Mouse (Mus musculus): Measurements from ENCODE around the gene Tmcc3. TPM values are rescaled to one million over a fixed set of nuclear protein-coding genes. Genes with fewer than 3 reads are reported as not detected.

Gene Tmcc3
- total RNA-seq, 2 experiments from 2014 or later: 11.8 to 14.6 TPM

DNA sequence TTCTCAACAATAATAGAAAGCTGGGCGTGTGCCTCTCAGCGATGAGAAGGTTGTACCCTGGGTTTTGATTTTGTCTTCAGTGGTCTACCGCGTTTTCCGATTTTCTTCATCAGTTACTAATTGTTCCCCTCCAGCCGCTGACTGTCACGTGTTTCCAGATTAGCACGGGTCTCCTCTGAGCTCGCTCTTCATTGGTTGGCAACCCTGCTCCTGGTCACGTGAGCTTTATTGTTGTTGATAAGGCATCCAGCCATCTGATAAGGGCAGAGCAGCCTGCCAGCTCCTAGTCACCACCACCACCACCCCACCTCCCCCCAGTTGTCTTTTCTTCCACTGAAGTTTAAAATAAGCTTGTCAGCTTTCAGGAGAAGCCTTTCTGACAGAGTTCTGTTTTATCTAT lies 190.0 kb downstream of the Tmcc3 start:
- intact Hi-C loops (cut with DNase I): no loop called here
- no peak for DNase-seq

DNA sequence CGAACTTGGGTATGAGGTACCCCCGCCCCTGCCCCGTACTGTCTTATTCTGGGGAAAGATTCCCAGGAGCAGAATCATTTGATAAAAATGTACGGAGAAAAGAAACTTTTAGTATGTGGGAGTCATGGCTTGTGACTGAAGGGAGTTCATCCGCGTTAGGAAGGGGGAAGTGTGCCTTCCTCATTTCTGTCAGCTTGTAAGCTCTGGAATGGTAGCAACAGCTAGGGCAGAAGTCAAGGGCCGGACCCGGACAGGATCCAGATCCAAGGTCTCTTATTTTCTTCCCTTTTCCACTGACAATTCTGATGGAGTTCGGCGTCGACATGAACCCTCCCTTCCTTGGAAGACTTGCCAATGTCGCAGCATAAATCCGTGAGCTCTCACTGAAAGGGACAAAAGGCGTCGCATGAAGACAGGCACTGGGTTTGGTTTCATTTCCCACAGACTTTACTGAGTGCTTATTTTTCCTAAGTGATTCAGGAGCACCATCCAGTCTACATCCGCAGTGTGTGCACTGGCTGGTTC lies 193.6 kb downstream of the Tmcc3 start:
- intact Hi-C loops (cut with DNase I): no loop called here
- DNase-seq: no peak

DNA sequence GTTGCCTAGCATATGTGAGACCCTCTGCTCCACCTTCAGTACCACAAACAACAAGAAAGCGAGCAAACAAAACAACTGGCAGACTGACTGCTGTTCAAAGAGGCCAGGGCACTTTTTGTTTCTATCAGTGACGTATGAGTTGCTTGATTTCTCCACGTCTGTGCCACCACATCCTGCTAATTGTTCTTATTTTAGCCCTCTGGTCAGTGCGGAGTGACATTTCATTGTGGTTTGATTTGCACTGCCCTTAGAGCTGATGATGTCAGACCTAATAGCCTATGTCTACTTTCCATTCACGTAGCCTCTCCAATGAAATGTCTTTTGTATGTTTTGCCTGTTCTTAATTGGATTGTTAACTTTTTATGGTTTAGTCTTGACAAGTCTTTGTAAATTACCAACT lies 197.1 kb downstream of the Tmcc3 start:
- intact Hi-C loops (cut with DNase I): no loop called here
- no peak for DNase-seq

DNA sequence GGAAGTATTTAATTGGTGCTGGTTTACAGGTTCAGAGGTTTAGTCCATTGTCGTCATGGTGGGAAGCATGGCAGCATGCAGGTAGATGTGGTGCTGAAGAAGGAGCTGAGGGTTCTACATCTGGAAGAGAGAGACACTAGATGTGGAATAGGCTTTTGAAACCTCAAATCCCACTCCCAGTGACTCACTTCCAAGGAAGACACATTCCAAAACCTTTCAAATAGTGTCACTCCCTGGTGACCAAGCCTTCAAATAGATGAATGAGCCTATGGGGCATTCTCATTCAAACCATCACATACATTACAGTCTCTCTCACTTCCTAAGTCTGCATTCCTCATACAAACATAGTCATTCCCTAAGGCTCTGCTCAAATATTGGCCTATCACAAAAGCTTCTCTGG lies 201.0 kb downstream of the Tmcc3 start:
- intact Hi-C loops (cut with DNase I): loop anchor here (10.0 kb wide), 1 partner anchor 88 kb away; no protein-coding TSS in a partner anchor
- no peak for DNase-seq

DNA sequence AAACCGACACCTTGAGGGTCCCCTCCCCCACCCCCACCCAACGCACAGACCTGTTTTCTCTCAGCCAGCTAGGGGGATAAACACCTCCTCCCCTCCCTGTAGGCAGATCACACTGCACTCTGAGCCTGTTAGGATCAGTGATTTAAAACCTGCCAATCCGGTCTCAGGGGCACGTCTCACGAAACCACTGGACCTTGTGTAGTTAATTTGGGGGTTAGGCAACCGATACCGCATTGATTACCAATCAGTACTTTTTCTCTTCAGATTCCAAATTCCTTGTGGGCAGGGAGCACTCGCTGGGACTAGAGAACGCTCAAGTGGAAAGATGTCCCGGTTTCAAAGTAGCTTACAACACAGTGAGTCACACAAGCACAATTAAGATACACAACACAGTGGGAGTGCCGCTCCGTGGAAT lies 202.3 kb downstream of the Tmcc3 start:
- DNase-seq: no peak
- intact Hi-C loops (cut with DNase I): loop anchor here (10.0 kb wide), 1 partner anchor 89 kb away; no protein-coding TSS in a partner anchor

GRCm38 (mm10) chr10:94514506-94515178 lies 202.9 kb downstream of the Tmcc3 start:
- intact Hi-C loops (cut with DNase I): loop anchor here (10.0 kb wide), 1 partner anchor 90 kb away; no protein-coding TSS in a partner anchor
- peak; percentile 64 for DNase-seq

- intact Hi-C loops (cut with DNase I): loop anchor here (10.0 kb wide), 1 partner anchor 90 kb away; no protein-coding TSS in a partner anchor
- DNase-seq: peak; percentile 75
Observed at GRCm38 (mm10) chr10:94515179-94515545, 203.4 kb downstream of the Tmcc3 start.

- intact Hi-C loops (cut with DNase I): loop anchor here (10.0 kb wide), 1 partner anchor 91 kb away; no protein-coding TSS in a partner anchor
- no peak for DNase-seq
Observed at GRCm38 (mm10) chr10:94515583-94515982, 203.8 kb downstream of the Tmcc3 start.

DNA sequence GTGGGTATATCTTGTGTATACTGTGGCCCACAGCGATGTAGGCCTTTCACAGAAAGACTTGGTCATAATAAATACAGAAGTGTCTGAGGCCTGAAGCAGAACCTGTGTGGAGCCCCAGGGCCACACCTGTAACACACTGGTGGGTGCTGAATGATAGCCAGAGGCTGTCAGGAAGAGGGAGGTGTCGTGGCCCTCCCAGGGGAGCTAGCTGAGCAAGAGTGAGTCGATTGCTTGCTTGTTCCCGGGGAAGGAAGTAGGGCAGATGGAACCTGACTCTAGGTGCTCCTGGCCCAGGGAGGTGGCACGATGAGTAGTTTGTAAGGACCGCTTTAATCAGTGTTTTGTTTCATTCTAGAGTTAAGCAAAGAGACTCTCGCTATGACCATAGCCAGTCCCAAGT lies 208.1 kb downstream of the Tmcc3 start:
- intact Hi-C loops (cut with DNase I): loop anchor here (10.0 kb wide), 1 partner anchor 95 kb away; no protein-coding TSS in a partner anchor
- DNase-seq: no peak

DNA sequence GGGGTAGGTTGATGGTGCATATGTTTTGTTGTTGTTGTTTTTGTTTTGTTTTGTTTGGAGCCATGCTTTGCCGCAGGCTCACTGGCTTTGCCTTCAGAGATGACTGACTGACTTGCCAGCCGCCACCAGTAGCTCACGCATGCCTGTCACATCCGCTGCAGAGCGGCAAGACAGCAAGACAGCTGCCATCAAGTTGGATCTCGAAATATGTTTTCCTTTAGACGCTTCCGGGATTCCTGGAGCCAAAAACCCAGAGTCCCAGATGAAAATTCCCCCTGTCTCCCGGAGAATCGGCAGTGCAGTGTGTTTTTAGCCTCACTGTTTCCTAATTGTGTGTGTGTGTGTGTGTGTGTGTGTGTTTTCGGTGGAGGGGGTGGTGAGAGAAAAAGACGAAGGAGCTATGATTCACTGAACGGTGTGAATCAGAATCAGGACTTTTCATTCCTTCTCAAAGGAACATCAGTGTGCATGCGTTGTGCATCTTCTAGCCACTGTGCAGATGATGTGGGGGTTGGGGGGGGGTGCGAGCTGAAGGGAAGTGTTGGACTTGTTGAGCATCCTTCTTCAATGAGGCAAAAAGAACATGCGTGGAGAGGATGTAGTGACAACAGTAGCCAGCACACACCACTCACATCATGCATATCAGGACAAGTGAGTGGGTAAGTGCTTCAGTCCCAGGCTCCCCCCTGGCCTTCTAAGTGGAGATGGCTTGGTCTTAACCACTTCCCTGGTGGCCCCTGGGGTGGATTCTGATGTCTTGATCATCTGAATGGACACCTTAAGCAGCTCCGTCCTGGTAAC lies 208.8 kb downstream of the Tmcc3 start:
- intact Hi-C loops (cut with DNase I): no loop called here

DNA sequence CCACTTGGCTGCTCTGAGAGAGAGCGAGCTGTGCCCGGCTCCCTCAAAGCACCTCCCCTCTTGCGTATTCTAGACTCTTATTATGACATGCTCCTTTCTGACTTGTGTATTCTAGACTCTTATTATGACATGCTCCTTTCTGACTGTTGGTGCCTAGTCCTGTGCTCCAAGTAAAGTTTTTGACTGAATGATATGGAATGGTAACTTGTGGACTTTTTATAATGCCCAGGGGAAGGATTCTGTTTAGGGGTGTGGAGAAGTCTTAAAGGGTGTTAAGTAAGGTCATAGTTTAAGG lies 209.3 kb downstream of the Tmcc3 start:
- no peak for DNase-seq
- intact Hi-C loops (cut with DNase I): no loop called here

More for the DNA sequence above, 208.8 kb downstream of the Tmcc3 start:
- DNase-seq: no peak

DNA sequence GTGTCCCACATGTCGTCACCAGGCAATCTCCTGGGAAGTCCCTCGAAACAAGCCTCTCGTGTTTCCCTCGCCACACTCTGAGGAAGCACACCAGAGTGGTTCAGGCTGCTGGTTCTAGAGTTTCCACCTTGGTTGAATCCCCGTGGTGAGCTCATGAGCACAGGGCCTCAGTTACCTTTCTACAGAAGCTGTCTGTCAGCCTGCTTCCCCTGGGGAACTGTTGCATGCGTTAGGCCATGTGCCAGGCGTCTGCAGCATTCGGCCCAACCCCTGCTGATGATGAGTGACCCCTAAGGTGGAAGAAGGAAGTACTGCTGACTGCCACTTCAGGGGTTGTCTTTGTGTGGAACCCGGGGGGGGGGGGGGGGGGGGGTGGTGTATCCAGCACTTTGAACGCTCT lies 210.0 kb downstream of the Tmcc3 start:
- DNase-seq: no peak
- intact Hi-C loops (cut with DNase I): no loop called here

GRCm38 (mm10) chr10:94523297-94523696 lies 211.5 kb downstream of the Tmcc3 start:
- intact Hi-C loops (cut with DNase I): no loop called here

GRCm38 (mm10) chr10:94523711-94524156 lies 212.0 kb downstream of the Tmcc3 start:
- peak; percentile 90 for DNase-seq
- intact Hi-C loops (cut with DNase I): no loop called here

More at GRCm38 (mm10) chr10:94523297-94523696, 211.5 kb downstream of the Tmcc3 start:
- DNase-seq: no peak

DNA sequence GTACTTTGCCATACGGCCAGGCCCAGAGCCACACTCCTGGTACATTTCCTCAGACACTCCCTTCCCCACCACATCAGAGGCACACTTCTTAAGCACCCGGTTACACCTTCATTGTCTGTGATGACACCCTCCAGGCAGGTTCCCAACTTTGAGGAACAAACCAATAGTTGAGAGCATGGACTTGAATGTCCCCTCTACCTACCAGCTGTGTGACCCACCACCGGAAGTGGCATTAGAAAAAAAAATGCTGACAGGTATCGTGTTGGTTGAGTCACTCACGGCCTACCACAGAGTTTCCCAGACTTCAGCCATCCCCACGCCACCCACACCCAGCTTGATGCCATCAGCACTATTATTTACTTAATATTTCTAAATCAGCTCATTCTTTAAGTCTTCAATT lies 213.2 kb downstream of the Tmcc3 start:
- no peak for DNase-seq
- intact Hi-C loops (cut with DNase I): no loop called here

DNA sequence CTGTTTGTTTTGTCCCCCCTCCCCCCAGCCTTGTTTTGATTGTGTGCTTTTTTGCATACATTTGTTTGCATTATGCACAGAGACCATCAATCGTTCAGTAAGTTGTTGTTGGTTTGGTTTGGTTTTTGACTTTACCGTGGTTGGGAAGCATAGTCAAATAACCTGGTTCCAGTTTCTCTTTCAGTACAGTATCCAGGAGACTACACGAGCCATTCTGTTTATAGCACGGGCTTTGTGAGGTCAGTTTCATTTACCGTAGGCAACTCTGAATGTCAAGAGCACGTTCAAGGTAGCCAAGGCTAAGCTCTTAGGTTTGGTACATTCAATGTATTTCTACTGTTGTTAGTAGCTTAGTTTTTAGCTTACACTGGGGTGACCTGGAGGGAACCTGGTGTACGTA lies 214.0 kb downstream of the Tmcc3 start:
- no peak for DNase-seq
- intact Hi-C loops (cut with DNase I): no loop called here

DNA sequence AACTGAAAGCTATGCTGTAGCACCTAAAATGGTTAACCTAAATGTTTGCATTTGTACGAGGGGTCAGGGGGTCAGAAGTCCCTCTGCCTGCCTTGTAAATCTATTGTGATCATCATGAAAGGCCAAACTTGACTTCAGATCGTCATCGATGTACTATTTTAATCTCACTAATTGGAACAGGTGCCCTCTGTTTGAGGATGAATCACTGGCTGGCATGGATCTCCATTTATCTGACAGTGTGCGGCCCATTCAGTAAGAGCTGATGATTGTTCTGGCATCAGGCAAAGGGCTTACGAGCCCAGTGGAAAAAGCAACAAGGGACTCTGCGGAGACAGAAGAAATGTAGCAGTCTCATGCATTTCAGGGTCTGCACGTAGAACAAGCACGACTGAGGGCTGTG lies 215.1 kb downstream of the Tmcc3 start:
- no peak for DNase-seq
- intact Hi-C loops (cut with DNase I): no loop called here

DNA sequence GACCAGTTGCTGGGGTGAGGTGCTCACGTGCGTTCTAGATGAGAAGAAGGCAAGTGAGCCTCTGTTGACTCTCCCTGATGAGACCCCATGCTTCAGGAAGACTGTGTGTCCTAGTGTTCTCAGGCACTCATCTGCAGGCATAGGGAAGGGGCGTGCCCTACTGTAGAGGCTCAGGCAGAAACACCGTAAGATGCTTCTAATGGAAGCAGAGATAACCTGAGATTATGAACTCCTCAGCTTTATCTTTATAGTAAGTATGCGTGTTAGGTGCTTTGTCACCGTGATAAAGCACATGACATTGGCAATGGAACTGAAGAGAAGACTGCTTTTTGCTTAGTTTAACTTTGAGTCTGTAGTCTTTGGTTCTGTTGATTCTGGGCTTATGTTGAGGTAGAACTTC lies 215.5 kb downstream of the Tmcc3 start:
- DNase-seq: no peak
- intact Hi-C loops (cut with DNase I): no loop called here

DNA sequence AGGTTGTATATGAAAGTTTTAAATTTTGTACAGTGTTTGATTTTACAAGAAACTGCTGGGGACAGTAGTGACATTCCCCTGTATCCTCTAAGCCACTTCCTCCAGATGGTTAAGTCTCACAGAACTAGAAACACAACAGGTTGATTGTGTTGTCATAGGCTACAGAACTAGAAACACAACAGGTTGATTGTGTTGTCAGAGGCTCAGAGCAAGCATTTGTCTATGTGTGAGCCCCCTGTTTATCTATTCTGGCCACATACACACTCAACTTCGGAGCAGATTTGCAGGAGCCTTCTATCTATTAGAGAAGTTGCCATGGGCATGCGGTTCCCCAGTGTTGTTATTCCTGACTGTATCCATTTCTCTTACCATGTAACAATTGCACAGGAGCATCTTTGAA lies 218.3 kb downstream of the Tmcc3 start:
- DNase-seq: no peak
- intact Hi-C loops (cut with DNase I): no loop called here

DNA sequence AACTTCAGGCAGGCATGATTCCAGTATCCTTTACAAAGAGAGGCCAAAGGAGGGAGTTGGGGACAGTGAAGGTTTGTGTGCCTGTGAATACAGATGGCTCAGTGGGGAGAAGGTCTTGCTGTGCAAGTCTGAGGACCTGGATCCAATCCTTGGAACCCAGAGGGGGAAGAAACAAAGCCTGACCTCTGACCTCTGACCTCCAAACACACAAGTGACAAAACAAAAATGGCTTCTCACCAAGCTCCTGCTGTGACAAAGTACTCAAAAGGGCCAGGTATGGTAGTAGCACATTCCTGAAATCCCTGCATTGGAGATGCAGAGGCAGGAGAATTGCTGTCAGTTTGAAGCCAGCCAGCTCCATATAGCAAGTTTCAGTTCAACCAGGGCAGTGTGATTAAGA lies 219.7 kb downstream of the Tmcc3 start:
- DNase-seq: no peak
- intact Hi-C loops (cut with DNase I): no loop called here

DNA sequence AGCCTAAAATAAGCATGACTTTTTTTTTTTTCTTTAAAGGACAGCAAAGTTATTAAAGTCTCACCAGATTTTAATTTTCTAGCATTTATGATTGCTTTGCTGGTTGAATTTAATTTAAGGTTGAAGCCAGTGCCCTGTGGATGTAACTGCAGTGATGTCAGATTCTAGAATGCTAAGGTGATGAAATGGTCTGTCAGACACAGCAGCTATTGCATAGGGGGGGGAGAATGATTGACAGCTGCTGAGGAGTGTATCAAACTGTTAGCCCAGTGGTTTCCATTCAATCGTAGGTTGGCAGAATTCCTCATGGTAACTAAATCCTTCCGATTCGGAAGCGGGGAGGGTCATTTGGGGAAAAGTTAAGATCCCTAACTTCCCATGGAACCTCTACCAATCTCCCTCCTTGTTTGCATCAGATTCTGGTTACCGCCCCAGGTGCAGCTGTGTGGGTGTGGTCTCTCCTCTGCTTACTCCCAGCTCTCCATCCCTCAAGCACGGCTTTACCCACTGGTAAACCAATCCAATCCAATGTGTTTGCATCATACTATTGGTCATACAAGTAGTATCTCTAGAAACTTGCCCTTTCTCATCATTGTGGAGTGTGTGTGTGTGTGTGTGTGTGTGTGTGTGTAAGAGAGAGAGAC lies 221.5 kb downstream of the Tmcc3 start:
- DNase-seq: no peak
- intact Hi-C loops (cut with DNase I): no loop called here
